Mouse (Mus musculus) lung, embryonic 14.5 days (tissue): Measurements from ENCODE around the gene Pld4. TPM values are rescaled to one million over a fixed set of nuclear protein-coding genes. Genes with fewer than 3 reads are reported as not detected.

Source experiments
- ATAC-seq: fragments of 200-750 bp; cut with Nextera tagmentation; 2 replicates; pipeline ENCODE4 v1.8.0; 2017; ENCODE audit warnings: mild to moderate bottlenecking, moderate TSS enrichment, moderate library complexity; ENCODE audit not compliant: insufficient read depth
- DNase-seq: peaks from one replicate; pipeline ENCODE4 v3.0.0-alpha.2; 2015
- H3K27ac ChIP-seq: fragments of 300-500 bp; sonication (generic); 2 replicates; pipeline ENCODE4 v1.5.1; 2014; ENCODE audit warnings: low read depth, mild to moderate bottlenecking, moderate library complexity
- H3K27me3 ChIP-seq: fragments of 300-500 bp; sonication (generic); 2 replicates; pipeline ENCODE4 v1.6.1; 2014; ENCODE audit warnings: low read length, control low read depth; ENCODE audit not compliant: insufficient read depth
- H3K36me3 ChIP-seq: fragments of 300-500 bp; sonication (generic); 2 replicates; pipeline ENCODE4 v1.6.1; 2014; ENCODE audit warnings: control low read depth; ENCODE audit not compliant: insufficient read depth
- H3K4me1 ChIP-seq: fragments of 300-500 bp; sonication (generic); 2 replicates; pipeline ENCODE4 v1.6.1; 2014; ENCODE audit warnings: antibody characterized with exemption, control low read depth; ENCODE audit not compliant: insufficient read depth
- H3K4me2 ChIP-seq: fragments of 300-500 bp; sonication (generic); 2 replicates; pipeline ENCODE4 v1.6.1; 2014; ENCODE audit warnings: mild to moderate bottlenecking
- H3K4me3 ChIP-seq: fragments of 300-500 bp; sonication (generic); 2 replicates; pipeline ENCODE4 v1.5.1; 2014; ENCODE audit warnings: low read depth, low read length
- H3K9ac ChIP-seq: fragments of 300-500 bp; sonication (generic); 2 replicates; pipeline ENCODE4 v1.6.1; 2014
- H3K9me3 ChIP-seq: fragments of 300-500 bp; sonication (generic); 2 replicates; pipeline ENCODE4 v1.6.1; 2016; ENCODE audit warnings: low read depth, low read length, control low read depth
- CTCF ChIP-seq: IDR thresholded peaks from 2 replicates; pipeline ENCODE4 v1.5.1; 2016; ENCODE audit warnings: antibody characterized with exemption, low read depth
- WGBS: fragments of 180-500 bp; shearing (Covaris S2); extraction: QIAGEN DNeasy Blood & Tissue Kit; methylation state at CpG from one replicate; pipeline ENCODE4 v1.1.7; 2014; 5-methylcytosine and 5-hydroxymethylcytosine counted together
- polyA plus RNA-seq: library from polyadenylated mRNA; unstranded; fragments of >200 nt; fragmentation: Nextera tagmentation; extraction: Ambion mirVana; gene quantifications from 2 replicates; pipeline ENCODE4 v1.2.1, GENCODE M21; 2014

The Pld4 gene
- polyA plus RNA-seq, 1 experiment from 2014 or later: 9.3 TPM

DNA sequence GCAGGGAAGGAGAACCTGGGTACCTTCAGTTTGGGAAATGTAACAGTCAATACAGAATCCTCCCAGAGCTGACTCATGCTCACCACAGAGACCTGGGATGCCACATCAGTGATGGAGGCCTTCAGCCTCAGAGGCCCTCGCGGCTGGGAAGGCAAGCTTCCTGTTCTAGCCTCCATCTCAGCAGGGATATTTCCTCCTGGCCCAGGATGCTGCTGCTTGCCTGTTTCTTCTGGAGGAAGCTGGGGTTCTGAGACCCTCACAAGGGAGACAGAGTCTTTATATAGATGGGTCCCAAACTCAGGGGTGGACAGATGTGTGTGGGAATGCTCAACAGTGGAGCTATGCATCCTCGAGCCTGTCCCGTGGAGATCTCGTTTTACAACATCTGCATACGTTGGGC is 13.6 kb downstream of the Pld4 start:
- DNase-seq (no peak), ATAC-seq (no peak)
- H3K4me2 ChIP-seq: no peak overlapping the region
- H3K4me3 ChIP-seq: no peak overlapping the region
- H3K9me3 ChIP-seq: no peaks in the 10 kb centered on the region
- no peak for TF ChIP-seq CTCF
- H3K4me1 ChIP-seq: no peaks in the 10 kb centered on the region
- H3K9ac ChIP-seq: no peak overlapping the region
- 80% methylated on average over 6 of the region's 6 CpGs for WGBS
- no peak overlapping the region for H3K27ac ChIP-seq
- no peaks in the 10 kb centered on the region for H3K36me3 ChIP-seq
- H3K27me3 ChIP-seq: no peaks in the 10 kb centered on the region

DNA sequence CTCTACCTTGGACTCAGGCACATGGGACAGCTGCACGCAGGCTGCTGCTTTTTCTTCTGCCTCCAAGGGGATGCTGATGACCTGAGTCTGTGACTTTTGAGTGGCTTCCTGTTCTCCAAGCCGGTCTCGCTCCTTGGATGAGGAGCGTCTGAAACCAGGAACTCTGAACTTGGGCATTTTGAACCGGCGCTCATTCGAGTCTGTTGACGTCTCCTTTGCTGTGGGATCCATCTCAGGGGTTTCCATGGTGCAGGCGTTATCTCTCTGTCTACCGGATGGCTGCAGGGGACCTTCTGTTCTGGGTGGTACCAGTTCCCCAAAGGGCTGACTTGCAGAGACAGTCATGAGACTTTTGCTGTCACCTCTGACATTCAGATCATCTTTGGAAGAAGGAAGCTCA is 14.0 kb downstream of the Pld4 start:
- no peak for DNase-seq
- Histone ChIP-seq H3K27me3 (no peaks in the 10 kb centered on the region), H3K36me3 (no peaks in the 10 kb centered on the region), H3K4me2 (no peak overlapping the region), H3K4me1 (no peaks in the 10 kb centered on the region), H3K9me3 (no peaks in the 10 kb centered on the region), H3K9ac (no peak overlapping the region), H3K27ac (no peak overlapping the region), H3K4me3 (no peak overlapping the region)
- WGBS: 88% methylated on average over 10 of the region's 10 CpGs
- TF ChIP-seq CTCF: no peak
- ATAC-seq: no peak

DNA sequence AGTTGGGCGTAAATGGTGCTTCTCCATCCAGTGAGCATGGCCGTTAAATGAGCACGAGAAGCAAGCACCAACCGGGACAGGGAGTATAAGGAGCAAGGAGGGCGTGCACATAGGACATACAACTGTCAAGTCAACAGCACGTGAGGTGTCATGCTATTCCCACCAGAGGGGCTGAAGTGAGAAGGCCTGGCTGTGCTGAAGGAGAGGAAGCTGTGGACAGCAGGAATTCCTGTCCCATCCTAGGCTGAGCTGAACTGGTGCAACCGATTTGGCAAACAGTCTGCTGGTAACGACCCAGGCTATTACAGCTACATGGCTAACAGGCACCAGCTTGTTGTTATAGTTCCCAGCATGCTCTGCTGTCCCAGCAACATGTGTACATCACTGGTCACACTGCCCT is 30.6 kb downstream of the Pld4 start:
- no peaks in the 10 kb centered on the region for H3K36me3 ChIP-seq
- no peak overlapping the region for H3K9ac ChIP-seq
- WGBS: 64% methylated on average over 8 of the region's 8 CpGs
- no peak overlapping the region for H3K27ac ChIP-seq
- H3K4me2 ChIP-seq: no peak overlapping the region
- H3K4me3 ChIP-seq: no peak overlapping the region
- TF ChIP-seq CTCF: no peak
- DNase-seq (no peak), ATAC-seq (no peak)
- peaks cover 8% of the 10 kb centered on the region; the same call in 1 of the 2 replicates for H3K27me3 ChIP-seq
- H3K4me1 ChIP-seq: peaks cover 22% of the 10 kb centered on the region; the same call in 1 of the 2 replicates
- no peaks in the 10 kb centered on the region for H3K9me3 ChIP-seq

DNA sequence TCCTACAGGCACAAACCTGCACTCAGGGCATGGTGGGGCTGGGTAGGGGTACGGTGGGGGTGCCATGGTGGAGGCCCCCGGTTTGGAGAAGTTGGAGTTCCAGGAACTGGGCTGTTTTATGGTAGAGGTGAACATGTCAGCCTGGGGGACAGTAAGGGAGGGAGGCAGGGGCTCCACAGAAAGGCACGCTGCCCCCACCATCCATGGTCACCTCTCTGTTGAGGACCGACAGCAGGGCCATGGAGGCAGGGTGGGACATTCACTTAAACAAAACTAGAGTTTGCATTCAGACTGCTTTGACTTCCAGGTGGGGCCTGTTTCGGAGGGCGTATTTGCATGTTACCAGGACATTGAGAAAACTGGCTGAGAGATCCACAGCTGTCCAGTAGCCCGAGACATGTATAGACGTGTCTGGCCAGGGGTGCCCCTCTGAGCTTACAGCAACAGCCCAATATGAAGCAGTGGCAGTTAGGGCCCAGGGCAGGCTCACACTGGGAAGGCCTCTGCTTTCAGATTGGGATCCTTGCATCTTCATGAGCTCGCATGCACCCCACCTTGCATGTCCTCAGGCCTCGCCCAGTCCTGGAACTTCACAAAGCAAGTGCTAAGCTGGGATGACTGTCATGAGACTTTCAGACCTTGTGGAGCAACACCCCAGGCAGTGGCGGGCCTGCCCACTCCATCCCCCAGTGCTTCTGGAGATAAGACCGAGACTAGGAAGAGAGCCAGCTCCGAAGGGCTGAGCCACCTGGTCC is 33.3 kb downstream of the Pld4 start:
- TF ChIP-seq CTCF: no peak
- Histone ChIP-seq H3K9me3 (no peaks in the 10 kb centered on the region), H3K4me1 (peaks cover 26% of the 10 kb centered on the region; the same call in 1 of the 2 replicates), H3K9ac (no peak overlapping the region), H3K36me3 (no peaks in the 10 kb centered on the region), H3K27ac (peak overlapping the region; percentile 67), H3K4me3 (no peak overlapping the region), H3K27me3 (peaks cover 8% of the 10 kb centered on the region; the same call in 1 of the 2 replicates), H3K4me2 (0 out of 2 replicates have a peak overlapping the region, but pooled peaks have one; percentile 18)
- peak; percentile 71 for ATAC-seq
- DNase-seq: peak; percentile 83
- 59% methylated on average over 13 of the region's 13 CpGs for WGBS

DNA sequence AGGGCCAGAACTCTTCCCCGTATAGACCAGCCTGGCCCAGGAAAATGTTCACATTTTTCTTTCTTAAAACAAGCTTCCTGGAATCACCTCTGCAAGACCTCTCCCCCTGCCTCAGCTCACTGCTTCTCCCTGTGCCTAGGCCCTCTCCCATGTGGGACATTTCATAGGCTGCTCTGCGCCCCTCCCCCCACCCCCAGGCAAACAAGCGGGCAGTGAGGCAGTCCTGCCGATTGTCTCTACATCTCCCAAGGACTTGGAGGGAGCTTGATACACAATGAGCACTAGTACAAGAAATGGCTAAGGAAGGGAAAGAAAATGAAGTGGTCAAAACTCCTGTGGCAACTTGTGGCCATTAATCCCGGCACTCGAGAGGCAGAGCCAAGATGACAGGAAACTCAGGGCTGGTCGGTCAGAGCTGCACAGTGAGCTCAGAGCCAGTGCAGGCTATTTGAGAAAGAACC is 33.9 kb downstream of the Pld4 start:
- H3K4me1 ChIP-seq: peaks cover 26% of the 10 kb centered on the region; the same call in 1 of the 2 replicates
- no peak for TF ChIP-seq CTCF
- no peaks in the 10 kb centered on the region for H3K9me3 ChIP-seq
- no peaks in the 10 kb centered on the region for H3K36me3 ChIP-seq
- no peak overlapping the region for H3K9ac ChIP-seq
- 0 out of 2 replicates have a peak overlapping the region, but pooled peaks have one; percentile 18 for H3K4me2 ChIP-seq
- no peak overlapping the region for H3K4me3 ChIP-seq
- 7% methylated on average over 7 of the region's 7 CpGs for WGBS
- peaks cover 8% of the 10 kb centered on the region; the same call in 1 of the 2 replicates for H3K27me3 ChIP-seq
- ATAC-seq: no peak
- peak overlapping the region; percentile 12; the same call in 1 of the 2 replicates for H3K27ac ChIP-seq
- DNase-seq: peak; percentile 13

DNA sequence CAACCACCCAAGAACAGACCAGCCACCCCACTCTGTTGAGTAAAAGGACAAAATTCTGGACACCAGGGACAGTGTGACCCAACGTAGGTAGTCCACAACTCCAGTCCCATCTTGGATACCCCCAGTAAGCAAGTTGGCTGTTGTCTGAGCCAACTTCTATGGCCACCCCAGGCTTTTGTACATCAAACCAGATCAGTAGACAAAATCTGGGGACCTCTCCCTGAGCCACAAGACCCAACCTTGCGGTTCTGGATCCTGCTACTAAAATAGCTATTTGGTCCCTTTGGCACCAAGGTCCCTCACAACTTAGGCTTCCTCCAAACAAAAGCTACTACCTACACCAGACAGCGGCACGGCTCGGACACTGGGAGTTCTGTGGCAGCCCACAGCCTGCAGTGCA is 34.5 kb downstream of the Pld4 start:
- no peak for TF ChIP-seq CTCF
- WGBS: 86% methylated on average over 5 of the region's 5 CpGs
- H3K9ac ChIP-seq: no peak overlapping the region
- DNase-seq (no peak), ATAC-seq (no peak)
- peaks cover 26% of the 10 kb centered on the region; the same call in 1 of the 2 replicates for H3K4me1 ChIP-seq
- peaks cover 8% of the 10 kb centered on the region; the same call in 1 of the 2 replicates for H3K27me3 ChIP-seq
- no peak overlapping the region for H3K4me2 ChIP-seq
- no peaks in the 10 kb centered on the region for H3K36me3 ChIP-seq
- H3K9me3 ChIP-seq: no peaks in the 10 kb centered on the region
- H3K4me3 ChIP-seq: no peak overlapping the region
- no peak overlapping the region; the same call in 1 of the 2 replicates for H3K27ac ChIP-seq

DNA sequence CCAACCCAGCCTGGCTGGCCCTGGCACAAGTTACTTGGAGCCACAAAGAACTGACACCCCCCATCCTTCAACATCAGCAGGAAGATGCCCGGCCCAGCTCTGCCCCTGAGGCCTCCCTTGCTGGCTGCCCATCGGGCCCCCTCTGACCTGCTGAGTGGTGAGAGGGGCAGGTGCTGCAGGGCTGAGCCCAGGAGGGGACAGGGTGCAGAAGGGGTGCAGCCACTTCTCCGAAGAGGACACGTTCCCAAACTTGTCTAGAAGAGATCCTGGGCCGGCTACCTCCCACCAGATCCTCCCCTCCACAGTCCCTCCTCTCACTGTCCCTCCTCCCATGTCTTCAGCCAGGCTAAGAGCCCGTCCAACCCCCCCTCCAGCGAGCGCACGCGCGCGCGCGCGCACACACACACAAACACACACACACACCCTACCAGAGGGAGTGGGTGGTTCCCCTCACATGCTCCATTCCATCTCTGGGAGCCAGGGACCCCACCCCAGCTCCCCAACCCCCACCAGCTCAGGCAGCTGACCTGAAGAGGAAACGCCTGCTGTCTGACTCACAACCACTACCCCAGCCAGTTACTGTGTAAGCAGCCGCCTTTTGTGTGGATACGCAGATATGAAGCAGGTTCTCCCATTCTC is 35.1 kb downstream of the Pld4 start:
- peaks cover 26% of the 10 kb centered on the region; the same call in 1 of the 2 replicates for H3K4me1 ChIP-seq
- WGBS: 47% methylated on average over 16 of the region's 18 CpGs

More for the DNA sequence above, 35.1 kb downstream of the Pld4 start:
- H3K36me3 ChIP-seq: no peaks in the 10 kb centered on the region
- H3K9ac ChIP-seq: no peak overlapping the region
- ATAC-seq (no peak), DNase-seq (peak; percentile 19)
- H3K9me3 ChIP-seq: no peaks in the 10 kb centered on the region
- no peak for TF ChIP-seq CTCF
- peaks cover 8% of the 10 kb centered on the region; the same call in 1 of the 2 replicates for H3K27me3 ChIP-seq
- H3K27ac ChIP-seq: no peak overlapping the region
- H3K4me2 ChIP-seq: no peak overlapping the region
- no peak overlapping the region for H3K4me3 ChIP-seq
